20 mouse cellular contexts compared by ENCODE assay signal in genomic region chr17:58765141-58765540, GRCm38 (mm10).
DNase-seq lines count a peak whose midpoint lies in the region; ATAC-seq and TF ChIP-seq lines count a peak whose summit lies in the region.
"Had no signal": no experiment of that assay in that cellular context is flagged by ENCODE, and none has a peak within 500 bp of the region (broad histone marks: within the 10 kb centered on the region; RNA-seq: fewer than 3 reads in every experiment).

No protein-coding gene starts in this region.

- no peaks in the 10 kb centered on the region for H3K27me3 ChIP-seq in lung, embryonic 14.5 days (ENCODE audit: insufficient read depth, low read length)
- H3K27me3 ChIP-seq in testis, adult 2 months (ENCODE audit: control insufficient read depth, insufficient read depth, low read length) = no peaks in the 10 kb centered on the region
- H3K27me3 ChIP-seq: midbrain, embryonic 15.5 days; stomach, embryonic 15.5 days had no signal

- no peak for TF ChIP-seq POLR2A in lung, adult 2 months (IDR thresholded peaks at IDR 0.05; ENCODE audit: borderline replicate concordance, extremely low read depth, low read depth, low read length)
- TF ChIP-seq POLR2A in testis, adult 2 months (IDR thresholded peaks at IDR 0.05; ENCODE audit: control insufficient read depth, low read depth, low read length) = no peak

- H3K9me3 ChIP-seq in lung, embryonic 14.5 days (ENCODE audit: low read depth, low read length) = no peaks in the 10 kb centered on the region
- H3K9me3 ChIP-seq: midbrain, embryonic 15.5 days; stomach, embryonic 15.5 days had no signal

- no peak overlapping the region for H3K4me3 ChIP-seq in lung, embryonic 14.5 days (ENCODE audit: low read depth, low read length)
- H3K4me3 ChIP-seq in lung, adult 2 months (replicated peaks; ENCODE audit: extremely low read depth, low read depth, low read length) = no peak overlapping the region
- H3K4me3 ChIP-seq in testis, adult 2 months (ENCODE audit: control insufficient read depth, low read depth, low read length) = no peak overlapping the region
- H3K4me3 ChIP-seq in gastrocnemius, adult 2 months = no peak overlapping the region
- H3K4me3 ChIP-seq in left cerebral cortex, adult 2 months = no peak overlapping the region
- H3K4me3 ChIP-seq: erythroblast, embryonic 14.5 days; midbrain, embryonic 15.5 days; stomach, embryonic 15.5 days had no signal

- H3K9ac ChIP-seq in lung, embryonic 14.5 days = no peak overlapping the region
- H3K9ac ChIP-seq: midbrain, embryonic 15.5 days; stomach, embryonic 15.5 days had no signal

- peak; percentile 11 to 14 for DNase-seq in heart, postnatal 14 days
- no peak for DNase-seq in heart, postnatal 25 days (ENCODE audit: low spot score)
- peak; percentile 4 for DNase-seq in lung, embryonic 14.5 days
- no peak for DNase-seq in lung, adult 2 months
- peak; percentile 71 for DNase-seq in adrenal gland, postnatal 14 days
- DNase-seq in gastrocnemius, adult 2 months = no peak
- no peak for DNase-seq in left cerebral cortex, adult 2 months (ENCODE audit: extremely low spot score in 1 of 2, low spot score in 2 of 2)
- DNase-seq: cerebellum, adult 9-10 months; embryo, embryonic 11 days; gastrocnemius, postnatal 10 days; spleen, adult 18-20 months; thymus, postnatal 36 days had no signal

- 61% methylated on average over 4 of the region's 4 CpGs for WGBS in lung, embryonic 14.5 days
- 67% methylated on average over 4 of the region's 4 CpGs for WGBS in lung, adult 2 months

- no peak overlapping the region for H3K27ac ChIP-seq in lung, embryonic 14.5 days (ENCODE audit: low read depth)
- H3K27ac ChIP-seq in testis, adult 2 months (ENCODE audit: control insufficient read depth, insufficient read depth, low read depth, low read length) = peak overlapping the region; percentile 49
- H3K27ac ChIP-seq in gastrocnemius, adult 2 months = no peak overlapping the region
- no peak overlapping the region for H3K27ac ChIP-seq in left cerebral cortex, adult 2 months
- H3K27ac ChIP-seq: midbrain, embryonic 15.5 days; stomach, embryonic 15.5 days had no signal

- no peaks in the 10 kb centered on the region for H3K4me1 ChIP-seq in lung, embryonic 14.5 days (ENCODE audit: insufficient read depth)
- no peaks in the 10 kb centered on the region for H3K4me1 ChIP-seq in lung, adult 2 months (ENCODE audit: control insufficient read depth, insufficient read depth, low read length)
- H3K4me1 ChIP-seq in testis, adult 2 months (ENCODE audit: control insufficient read depth, insufficient read depth, low read length) = no peaks in the 10 kb centered on the region
- H3K4me1 ChIP-seq: midbrain, embryonic 15.5 days; stomach, embryonic 15.5 days had no signal

- no peak for TF ChIP-seq CTCF in lung, embryonic 14.5 days (IDR thresholded peaks at IDR 0.05; ENCODE audit: low read depth)
- no peak for TF ChIP-seq CTCF in lung, adult 2 months (IDR thresholded peaks at IDR 0.05; ENCODE audit: insufficient read depth, low read length)
- TF ChIP-seq CTCF in testis, adult 2 months (IDR thresholded peaks at IDR 0.05; ENCODE audit: control insufficient read depth, insufficient read depth, insufficient replicate concordance, low read depth, low read length) = no peak
- no peak for TF ChIP-seq CTCF in gastrocnemius, adult 2 months (IDR thresholded peaks at IDR 0.05)
- no peak for TF ChIP-seq CTCF in left cerebral cortex, adult 2 months (IDR thresholded peaks at IDR 0.05)

- intact Hi-C loops in heart, postnatal 14 days (cut with DNase I) = no loop called here
- intact Hi-C loops in heart, postnatal 25 days (cut with DNase I) = no loop called here
- intact Hi-C loops in gastrocnemius, adult 2 months (cut with DNase I) = no loop called here
- intact Hi-C loops in left cerebral cortex, adult 2 months (cut with DNase I) = no loop called here

- no peaks in the 10 kb centered on the region for H3K36me3 ChIP-seq in lung, embryonic 14.5 days (ENCODE audit: insufficient read depth)
- no peaks in the 10 kb centered on the region for H3K36me3 ChIP-seq in testis, adult 2 months (ENCODE audit: control insufficient read depth, insufficient read depth, low read length)
- H3K36me3 ChIP-seq: midbrain, embryonic 15.5 days; stomach, embryonic 15.5 days had no signal

- no peak for ATAC-seq in lung, embryonic 14.5 days (ENCODE audit: insufficient read depth)
- ATAC-seq: activated CD4-positive, CD25-positive, alpha-beta regulatory T cell, adult 4 months; forebrain, embryonic 16.5 days; inflammation-experienced regulatory T-cells, adult 6 months; midbrain, embryonic 15.5 days had no signal

- no peak overlapping the region for H3K4me2 ChIP-seq in lung, embryonic 14.5 days
- H3K4me2 ChIP-seq: liver, embryonic 11.5 days; midbrain, embryonic 15.5 days; stomach, embryonic 15.5 days had no signal

Comparison
In these comparisons a context has a peak if more than half of its experiments do, and no peak if none do; other contexts are left out.
1. DNase-seq: peak in heart, postnatal 14 days (2 of 2), lung, embryonic 14.5 days (single experiment) and adrenal gland, postnatal 14 days (single experiment); none in heart, postnatal 25 days (single experiment), lung, adult 2 months (single experiment), gastrocnemius, adult 2 months (single experiment) and left cerebral cortex, adult 2 months (0 of 2).